Mouse (Mus musculus) erythroblast, embryonic 14.5 days (primary cell): ENCODE results near the gene Utp11.
"Not testable (repeated sequence)": the region's sequence is repeated elsewhere in the genome, so short reads cannot be mapped to it uniquely, and the experiment has no call there.

Experiments used
- GATA1 ChIP-seq: IDR thresholded peaks from 2 replicates; pipeline ENCODE4 v1.6.1; 2012; ENCODE audit warnings: low read length, inconsistent platforms, mixed read lengths
- TAL1 ChIP-seq: IDR thresholded peaks from 3 replicates; pipeline ENCODE4 v1.6.1; 2012; ENCODE audit warnings: low read length, inconsistent platforms, mixed read lengths

DNA sequence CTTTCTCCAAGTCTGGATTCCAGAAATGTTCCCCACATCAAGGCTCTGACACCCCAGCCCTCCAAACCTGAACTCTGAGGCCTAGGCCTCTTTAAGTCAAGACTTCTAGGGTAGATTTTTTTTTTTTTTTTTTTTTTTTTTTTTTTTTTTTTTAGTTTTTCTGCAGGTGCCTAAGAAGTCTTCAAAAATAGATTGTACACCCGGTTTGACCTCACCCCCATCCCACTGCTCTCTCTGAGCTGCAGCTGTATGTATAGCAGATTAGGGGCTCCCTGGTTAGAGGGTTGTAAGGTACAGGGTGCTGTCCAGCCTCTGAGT is 14.8 kb upstream of the Utp11 start:
- TF ChIP-seq GATA1, TAL1: not testable (repeated sequence)
